Mouse (Mus musculus): ENCODE data around the gene Fyb2.

Gene Fyb2

GRCm38 (mm10) chr4:105015496-105015895, 102.2 kb downstream of the Fyb2 start:
- DNase-seq = no peak

DNA sequence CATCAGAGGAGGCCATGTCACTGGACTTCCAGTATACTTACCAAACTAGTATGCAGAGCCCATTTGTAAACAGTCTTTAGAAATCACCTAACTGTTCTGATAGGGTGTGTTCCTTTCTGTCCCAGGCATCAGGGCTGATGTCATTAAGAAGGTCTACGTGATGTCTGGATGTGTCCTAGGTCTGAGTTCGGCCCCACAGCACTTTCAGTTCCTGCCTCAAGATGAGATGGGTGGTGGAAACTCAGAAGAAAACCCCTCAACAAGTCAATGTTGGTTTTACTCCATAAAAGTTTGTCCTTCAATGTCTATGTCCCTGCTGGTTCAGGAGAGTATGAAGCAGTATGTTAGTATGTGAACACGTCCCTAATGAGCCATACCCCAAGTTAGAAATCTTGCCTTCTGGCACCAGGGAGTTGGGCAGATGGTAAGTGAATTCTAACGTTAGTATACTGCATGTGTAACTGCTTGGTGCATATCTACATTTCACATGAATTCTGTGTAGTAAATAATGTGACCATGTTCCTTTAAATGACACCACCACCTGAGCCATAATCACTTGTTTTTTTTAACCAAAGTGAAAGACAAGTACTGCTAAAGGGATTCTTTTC, 102.9 kb downstream of the Fyb2 start:
- DNase-seq = no peak

DNA sequence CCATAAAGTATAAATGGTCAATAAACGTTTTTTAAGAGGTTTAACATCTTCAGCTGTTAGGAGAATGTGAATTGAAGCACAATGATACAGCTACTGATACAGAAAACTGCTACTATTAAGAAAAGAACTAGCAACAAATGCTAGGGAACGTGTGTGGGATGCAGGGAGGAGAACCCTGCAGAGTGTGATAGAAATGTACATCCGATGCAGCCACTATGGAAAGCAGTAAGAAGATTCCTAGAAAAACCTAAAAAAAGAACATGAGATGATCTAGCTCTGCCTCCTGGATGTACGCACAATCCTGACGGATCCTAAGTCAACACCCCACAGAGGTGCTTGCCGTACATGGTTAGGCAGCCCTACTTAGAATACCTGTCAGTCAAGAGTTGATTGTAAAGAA, 114.0 kb downstream of the Fyb2 start:
- DNase-seq = no peak

- no peak for DNase-seq
These were observed 117.8 kb downstream of the Fyb2 start for GRCm38 (mm10) chr4:105031104-105031503.

DNA sequence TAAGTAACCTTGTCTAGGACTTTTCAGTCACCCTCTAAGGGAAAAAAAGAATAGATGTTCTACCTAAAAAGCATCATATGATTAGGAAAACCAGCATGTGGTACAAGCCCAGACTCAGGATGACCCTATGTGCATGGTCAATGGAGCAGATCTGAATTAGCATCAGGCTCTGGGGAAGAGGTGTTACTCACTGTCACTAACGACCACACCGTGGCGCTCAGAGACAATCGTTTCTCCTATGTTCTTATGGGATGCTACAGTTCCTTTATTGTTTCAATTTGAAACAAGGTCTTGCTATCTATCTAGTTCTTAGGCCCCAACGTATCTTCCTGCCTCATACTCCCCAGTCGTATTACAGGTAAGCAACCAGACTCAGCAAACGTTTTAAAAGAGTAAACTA, 119.9 kb downstream of the Fyb2 start:
- DNase-seq = no peak

DNA sequence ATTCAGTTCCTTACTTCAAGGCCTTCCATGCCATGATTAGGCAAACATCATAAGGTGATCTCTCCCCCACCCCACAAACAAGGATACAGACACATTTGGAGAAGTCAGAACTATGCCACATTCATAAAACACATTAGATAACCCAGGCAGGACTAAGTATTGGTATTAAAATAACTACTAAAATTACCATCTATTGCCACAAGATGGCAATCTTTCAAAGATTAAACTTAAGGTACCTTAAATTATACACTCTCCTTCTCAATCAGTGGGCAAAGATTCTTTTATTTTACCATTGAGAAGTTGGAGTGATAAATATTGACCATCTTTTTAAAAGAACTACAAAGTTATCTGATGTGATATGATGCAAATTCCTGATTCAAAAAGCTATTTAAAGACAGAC, 121.0 kb downstream of the Fyb2 start:
- DNase-seq = no peak

- DNase-seq = no peak
These were observed 136.8 kb downstream of the Fyb2 start for GRCm38 (mm10) chr4:105050041-105050440.

DNA sequence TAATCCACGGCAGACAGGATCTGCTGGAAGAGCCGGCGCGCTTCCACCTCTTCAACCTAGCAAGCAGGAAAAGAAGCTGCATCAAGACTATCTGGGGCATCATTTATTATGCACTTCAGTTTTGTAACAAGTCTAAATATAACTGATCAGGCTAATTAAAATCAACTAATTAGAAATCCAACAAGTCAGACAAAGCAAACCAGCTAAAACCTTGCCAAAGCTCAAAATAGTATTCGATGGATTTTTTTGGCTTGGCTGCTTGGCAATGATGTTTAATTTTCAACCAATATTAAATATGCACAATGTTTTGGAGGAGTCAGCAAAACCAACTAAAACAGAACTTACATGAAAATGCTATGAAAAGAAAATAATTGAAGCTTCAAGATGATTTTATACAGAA, 138.0 kb downstream of the Fyb2 start:
- DNase-seq = no peak

Measured in cerebellum, adult 11-12 months (tissue).